ENCODE assay signal across 19 mouse cellular contexts in genomic region chr6:23003152-23003551, GRCm38 (mm10).
DNase-seq lines count a peak whose midpoint lies in the region; ATAC-seq and TF ChIP-seq lines count a peak whose summit lies in the region.
"Had no signal": no experiment of that assay in that cellular context is flagged by ENCODE, and none has a peak within 500 bp of the region (broad histone marks: within the 10 kb centered on the region; RNA-seq: fewer than 3 reads in every experiment).

No protein-coding gene starts in this region.

- H3K27me3 ChIP-seq in forebrain, embryonic 14.5 days (replicated peaks; ENCODE audit: control insufficient read depth, insufficient read depth, low read length), result no peaks in the 10 kb centered on the region
- H3K27me3 ChIP-seq in forebrain, embryonic 12.5 days, result no peaks in the 10 kb centered on the region
- H3K27me3 ChIP-seq in kidney, postnatal 0 days (ENCODE audit: insufficient read depth, low read length), result no peaks in the 10 kb centered on the region
- H3K27me3 ChIP-seq: embryonic facial prominence, embryonic 13.5 days; heart, embryonic 15.5 days; hindbrain, embryonic 15.5 days; limb, embryonic 12.5 days; neural tube, embryonic 13.5 days had no signal

- H3K4me3 ChIP-seq in forebrain, embryonic 14.5 days (ENCODE audit: low read depth, low read length), result no peak overlapping the region
- H3K4me3 ChIP-seq in forebrain, embryonic 12.5 days (replicated peaks), result no peak overlapping the region
- H3K4me3 ChIP-seq in kidney, postnatal 0 days (replicated peaks; ENCODE audit: low read depth, low read length), result no peak overlapping the region
- H3K4me3 ChIP-seq: embryonic facial prominence, embryonic 13.5 days; forebrain, embryonic 10.5 days; heart, embryonic 15.5 days; hindbrain, embryonic 15.5 days; limb, embryonic 12.5 days; neural tube, embryonic 13.5 days had no signal

- H3K4me1 ChIP-seq in forebrain, embryonic 14.5 days (ENCODE audit: control insufficient read depth, insufficient read depth, low read length), result no peaks in the 10 kb centered on the region
- no peaks in the 10 kb centered on the region for H3K4me1 ChIP-seq in forebrain, embryonic 12.5 days
- H3K4me1 ChIP-seq in kidney, postnatal 0 days (replicated peaks; ENCODE audit: insufficient read depth, low read length), result no peaks in the 10 kb centered on the region
- H3K4me1 ChIP-seq: embryonic facial prominence, embryonic 13.5 days; forebrain, embryonic 10.5 days; heart, embryonic 15.5 days; hindbrain, embryonic 15.5 days; limb, embryonic 12.5 days; neural tube, embryonic 13.5 days had no signal

- H3K9ac ChIP-seq in forebrain, embryonic 14.5 days (ENCODE audit: low read length), result no peak overlapping the region
- no peak overlapping the region for H3K9ac ChIP-seq in forebrain, embryonic 12.5 days
- no peak overlapping the region for H3K9ac ChIP-seq in kidney, postnatal 0 days (ENCODE audit: low read depth, low read length)
- H3K9ac ChIP-seq: embryonic facial prominence, embryonic 13.5 days; heart, embryonic 15.5 days; hindbrain, embryonic 15.5 days; limb, embryonic 12.5 days; neural tube, embryonic 13.5 days had no signal

- H3K27ac ChIP-seq in forebrain, embryonic 14.5 days (ENCODE audit: low read depth, low read length), result no peak overlapping the region
- no peak overlapping the region for H3K27ac ChIP-seq in forebrain, embryonic 12.5 days
- no peak overlapping the region for H3K27ac ChIP-seq in kidney, postnatal 0 days
- H3K27ac ChIP-seq: embryonic facial prominence, embryonic 13.5 days; forebrain, embryonic 10.5 days; heart, embryonic 15.5 days; hindbrain, embryonic 15.5 days; limb, embryonic 12.5 days; neural tube, embryonic 13.5 days had no signal

- H3K36me3 ChIP-seq in forebrain, embryonic 14.5 days (ENCODE audit: control insufficient read depth, insufficient read depth, low read length), result peaks cover 30% of the 10 kb centered on the region
- H3K36me3 ChIP-seq in forebrain, embryonic 12.5 days (replicated peaks), result peaks cover 35% of the 10 kb centered on the region
- H3K36me3 ChIP-seq in kidney, postnatal 0 days (ENCODE audit: insufficient read depth, low read length), result no peaks in the 10 kb centered on the region
- H3K36me3 ChIP-seq: embryonic facial prominence, embryonic 13.5 days; heart, embryonic 15.5 days; limb, embryonic 12.5 days had no signal

- DNase-seq in forebrain, embryonic 14.5 days (ENCODE audit: low spot score), result peak; percentile 29
- peak; percentile 51 for DNase-seq in kidney, postnatal 0 days (ENCODE audit: low spot score)
- DNase-seq in kidney, adult 11 months, result no peak
- DNase-seq in 3T3-L1 (ENCODE audit: low read depth, low spot score) (peak; percentile 5), ZHBTc4 (ENCODE audit: low read depth, low spot score) (peak; percentile 11)
- DNase-seq in yolk sac, embryonic 10.5 days (ENCODE audit: low spot score), result no peak
- no peak for DNase-seq in thymus, adult 18-20 months
- DNase-seq: adrenal gland, postnatal 14 days; B cell, adult 2 months; cerebellum, postnatal 25 days; lung, adult 18-20 months; thymus, postnatal 4 days had no signal

- H3K9me3 ChIP-seq in forebrain, embryonic 14.5 days (replicated peaks; ENCODE audit: control insufficient read depth, low read length), result no peaks in the 10 kb centered on the region
- H3K9me3 ChIP-seq in forebrain, embryonic 12.5 days, result no peaks in the 10 kb centered on the region
- H3K9me3 ChIP-seq in kidney, postnatal 0 days (replicated peaks; ENCODE audit: low read length), result no peaks in the 10 kb centered on the region
- H3K9me3 ChIP-seq: embryonic facial prominence, embryonic 13.5 days; forebrain, embryonic 10.5 days; heart, embryonic 15.5 days; hindbrain, embryonic 15.5 days; limb, embryonic 12.5 days; neural tube, embryonic 13.5 days had no signal

- ATAC-seq in forebrain, embryonic 14.5 days, result peak; percentile 48; the same call in 1 of the 2 replicates
- no peak for ATAC-seq in forebrain, embryonic 12.5 days (ENCODE audit: low FRiP score)
- ATAC-seq in kidney, postnatal 0 days (replicated peaks; ENCODE audit: low FRiP score, low read depth), result no peak

- TF ChIP-seq CTCF in kidney, postnatal 0 days (IDR thresholded peaks at IDR 0.05; ENCODE audit: low read depth), result peak; percentile 63

- WGBS in forebrain, embryonic 14.5 days, result 32% methylated on average over 3 of the region's 3 CpGs
- 39% methylated on average over 3 of the region's 3 CpGs for WGBS in forebrain, embryonic 12.5 days
- WGBS in kidney, postnatal 0 days, result 19% methylated on average over 3 of the region's 3 CpGs

- H3K4me2 ChIP-seq in forebrain, embryonic 14.5 days (ENCODE audit: low read length), result no peak overlapping the region
- no peak overlapping the region for H3K4me2 ChIP-seq in forebrain, embryonic 12.5 days
- H3K4me2 ChIP-seq in kidney, postnatal 0 days (ENCODE audit: low read length), result no peak overlapping the region
- H3K4me2 ChIP-seq: embryonic facial prominence, embryonic 13.5 days; heart, embryonic 15.5 days; hindbrain, embryonic 15.5 days; limb, embryonic 12.5 days; neural tube, embryonic 13.5 days had no signal

Comparison
In these comparisons a context has a peak if more than half of its experiments do, and no peak if none do; other contexts are left out.
1. DNase-seq: peak in forebrain, embryonic 14.5 days (single experiment), kidney, postnatal 0 days (single experiment), 3T3-L1 (single experiment) and ZHBTc4 (single experiment); none in kidney, adult 11 months (single experiment), yolk sac, embryonic 10.5 days (single experiment) and thymus, adult 18-20 months (0 of 2).